Mouse (Mus musculus): ENCODE measurements around the gene Olfr635.
"Not testable (repeated sequence)": the region's sequence is repeated elsewhere in the genome, so short reads cannot be mapped to it uniquely, and the experiment has no call there.

Gene Olfr635

DNA sequence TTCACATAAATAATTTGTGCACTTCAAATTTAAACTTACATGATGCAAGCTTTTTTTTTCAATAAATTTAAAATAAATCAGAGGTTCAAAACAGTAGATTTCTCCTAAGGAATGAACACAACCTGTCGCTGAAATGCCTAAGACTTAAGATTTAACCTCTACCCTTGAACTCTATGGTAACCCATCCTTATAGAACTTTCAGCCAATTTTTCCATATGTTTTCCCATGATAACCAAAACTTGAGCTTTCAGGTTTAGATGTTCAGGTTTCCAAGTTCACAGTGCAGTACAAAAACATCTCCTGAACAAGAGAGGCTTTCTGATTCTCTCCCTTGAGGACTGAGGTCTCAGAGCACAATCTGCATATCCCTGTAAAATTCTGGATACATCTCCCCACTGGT lies at the start of gene Olfr635:
Gene Olfr635, plus strand, starts transcription at position 301 of the 400 bp plus-strand sequence.
- DNase-seq (ENCODE audit: low read depth): no peak

DNA sequence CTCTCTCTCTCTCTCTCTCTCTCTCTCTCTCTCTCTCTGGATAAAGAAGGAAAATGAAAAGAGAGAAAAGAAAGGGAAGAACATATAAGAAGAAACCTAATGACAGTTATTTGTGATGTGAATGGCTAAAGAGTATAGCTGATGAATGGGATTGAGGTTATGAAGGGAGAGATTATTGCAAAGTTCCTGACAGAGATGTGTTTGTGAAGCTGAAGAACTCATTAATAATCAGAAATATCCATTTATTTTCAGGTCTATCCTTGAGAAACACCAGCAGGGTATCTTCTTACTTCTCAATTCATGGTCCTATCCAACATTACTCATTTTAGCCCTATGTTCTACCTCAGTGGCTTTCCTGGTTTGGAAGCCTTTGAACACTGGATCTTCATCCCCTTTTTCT lies 42.4 kb upstream of the Olfr635 start, which contains the start of gene Olfr631:
Gene Olfr631, plus strand, starts transcription at position 301 of the 400 bp plus-strand sequence.
- DNase-seq (ENCODE audit: low read depth): no peak

GRCm38 (mm10) chr7:103934264-103934663 lies 36.7 kb upstream of the Olfr635 start, which contains the start of gene Olfr632:
TSS of gene Olfr632 (plus strand) at chr7:103934347.
- no peak for DNase-seq (ENCODE audit: low read depth)

- DNase-seq (ENCODE audit: low read depth): peak; percentile 44
Measured at GRCm38 (mm10) chr7:103942730-103943129, 28.2 kb upstream of the Olfr635 start.

- no peak for DNase-seq (ENCODE audit: low read depth)
Measured at GRCm38 (mm10) chr7:103944137-103944536, 26.8 kb upstream of the Olfr635 start, which contains the start of gene Olfr633. TSS of gene Olfr633 (plus strand) at chr7:103944437.

DNA sequence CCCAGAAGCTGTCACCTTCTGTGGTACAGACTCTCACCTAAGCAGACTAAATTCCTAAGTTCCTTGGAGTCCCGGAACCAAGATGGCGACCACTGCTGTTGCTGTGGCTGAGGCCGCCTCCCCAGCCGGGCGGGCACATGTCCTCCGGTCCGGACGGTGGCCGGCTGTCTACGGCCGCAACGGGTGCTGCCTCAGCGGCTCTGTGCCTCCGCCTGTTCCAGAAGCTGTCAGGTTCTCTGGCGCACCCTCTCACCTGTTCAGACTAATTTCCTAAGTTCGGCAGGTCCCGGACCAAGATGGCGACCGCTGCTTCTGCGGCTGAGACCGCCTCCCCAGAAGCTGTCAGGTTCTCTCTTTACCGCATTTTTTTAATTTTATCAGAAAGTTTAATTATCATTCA lies 4.1 kb upstream of the Olfr635 start:
- not testable (repeated sequence) for DNase-seq (ENCODE audit: low read depth)

DNA sequence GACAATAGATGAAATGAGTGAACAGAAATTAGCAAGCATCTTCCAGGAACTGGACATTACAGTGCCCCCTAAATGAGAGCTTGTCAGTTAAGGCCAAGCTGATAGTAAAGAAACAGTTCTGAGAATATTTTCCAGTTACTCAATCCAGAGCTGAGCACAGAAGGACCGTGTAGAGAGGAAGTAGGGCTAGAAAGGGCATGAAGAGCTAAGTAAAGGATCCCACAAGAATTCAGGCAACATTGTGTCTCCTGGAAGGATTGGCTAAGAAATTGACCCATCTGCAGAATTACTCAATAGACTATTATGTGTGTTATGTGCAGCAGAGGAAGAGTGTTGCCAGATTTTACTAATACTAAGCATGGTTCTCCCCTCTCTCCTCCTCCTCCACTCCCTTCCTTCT lies 830 bp downstream of the Olfr635 start:
- no peak for DNase-seq (ENCODE audit: low read depth)

DNA sequence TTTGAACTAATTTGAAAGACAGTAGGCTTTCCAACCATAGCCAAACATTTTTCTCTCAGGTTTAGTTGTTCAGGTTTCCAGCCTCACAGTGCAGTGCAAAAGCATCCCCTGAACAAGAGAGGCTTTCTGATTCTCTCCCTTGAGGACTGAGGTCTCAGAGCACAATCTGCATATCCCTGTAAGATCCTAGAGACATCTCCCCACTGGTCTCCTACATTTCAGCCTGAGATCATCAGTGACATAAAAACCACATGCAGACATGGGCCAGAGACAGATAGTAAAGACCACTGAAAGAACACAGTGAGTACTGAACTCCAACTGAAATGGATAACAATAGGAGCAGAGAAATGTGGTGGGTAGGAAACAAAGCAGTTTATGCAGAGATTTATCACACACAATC lies 27.5 kb downstream of the Olfr635 start, which contains the start of gene Olfr638:
Gene Olfr638, plus strand, starts transcription at position 301 of the 400 bp plus-strand sequence.
- no peak for DNase-seq (ENCODE audit: low read depth)

DNA sequence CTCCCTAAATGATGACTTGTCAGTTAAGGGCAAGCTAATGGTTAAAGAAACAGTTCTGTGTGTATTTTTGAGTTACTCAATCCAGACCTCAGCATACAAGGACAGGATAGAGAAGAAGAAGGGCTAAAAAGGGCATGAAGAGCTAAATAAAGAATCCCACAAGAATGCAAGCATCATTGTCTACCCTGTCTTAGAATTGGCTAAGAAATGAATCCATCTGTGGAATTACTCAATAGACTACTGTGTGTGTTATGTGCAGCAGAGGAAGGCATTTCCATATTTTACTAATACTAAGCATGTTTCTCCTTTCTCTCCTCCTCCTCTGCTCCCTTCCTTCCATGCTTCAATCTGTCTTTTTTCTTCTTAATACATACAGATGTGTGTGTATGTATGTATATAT lies 28.2 kb downstream of the Olfr635 start:
- no peak for DNase-seq (ENCODE audit: low read depth)

DNA sequence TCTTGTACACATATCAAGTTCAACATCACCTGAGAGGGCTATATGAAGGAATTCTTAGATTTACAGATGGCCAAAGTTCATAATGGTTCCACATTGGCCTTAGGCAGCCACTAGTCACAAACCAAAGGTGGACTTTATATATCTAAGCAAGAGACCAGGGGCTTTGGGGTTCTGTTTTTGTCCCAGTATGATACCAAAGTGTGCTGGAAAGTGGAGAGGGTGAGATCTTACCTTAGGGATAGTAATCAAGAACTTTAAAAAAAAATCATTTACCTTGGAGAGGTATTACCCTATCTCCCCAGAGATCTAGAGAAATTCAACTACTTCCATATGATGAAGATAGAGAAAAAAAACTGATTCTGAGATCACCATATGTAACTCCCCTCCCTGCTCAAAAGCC lies 46.3 kb downstream of the Olfr635 start, which contains the start of gene Olfr639:
Gene Olfr639, minus strand, starts transcription at position 101 of the 400 bp plus-strand sequence.
- DNase-seq (ENCODE audit: low read depth): no peak

DNA sequence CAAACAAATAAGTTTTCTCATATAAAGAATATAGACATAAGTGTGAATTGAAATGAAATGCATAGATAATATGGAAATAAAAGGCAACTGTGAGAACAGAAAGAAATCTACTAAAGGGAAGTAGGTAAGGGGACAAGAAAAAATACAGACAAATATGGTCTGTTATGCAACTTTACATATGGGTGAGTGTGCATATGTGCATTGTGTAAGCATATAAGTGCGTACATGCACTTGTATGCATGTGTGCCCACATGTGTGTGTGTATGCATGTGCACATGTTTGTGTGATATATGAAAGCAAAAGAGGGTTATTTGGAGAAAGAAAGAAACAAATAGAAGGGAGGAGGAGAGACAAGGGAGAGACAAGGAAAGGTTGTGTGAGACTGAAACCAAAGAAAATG lies 48.0 kb downstream of the Olfr635 start:
- no peak for DNase-seq (ENCODE audit: low read depth)

DNA sequence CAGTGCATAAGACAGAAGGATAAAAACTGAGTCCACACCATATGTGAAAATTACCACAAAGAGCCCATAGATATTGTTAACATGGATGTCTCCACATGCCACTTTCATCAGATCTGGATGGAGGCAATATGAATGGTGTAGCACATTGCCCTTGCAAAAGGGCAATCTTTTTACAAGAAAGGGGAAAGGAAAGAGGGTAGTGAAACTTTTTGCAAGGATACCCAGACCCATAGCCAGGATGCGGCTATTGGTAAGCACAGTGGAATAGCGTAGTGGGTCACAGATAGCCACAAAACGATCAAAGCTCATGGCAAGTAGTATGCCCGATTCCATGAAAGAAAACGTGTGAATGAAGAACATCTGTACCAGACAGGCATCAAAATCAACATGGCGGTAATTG lies 50.7 kb downstream of the Olfr635 start:
- DNase-seq (ENCODE audit: low read depth): no peak

DNA sequence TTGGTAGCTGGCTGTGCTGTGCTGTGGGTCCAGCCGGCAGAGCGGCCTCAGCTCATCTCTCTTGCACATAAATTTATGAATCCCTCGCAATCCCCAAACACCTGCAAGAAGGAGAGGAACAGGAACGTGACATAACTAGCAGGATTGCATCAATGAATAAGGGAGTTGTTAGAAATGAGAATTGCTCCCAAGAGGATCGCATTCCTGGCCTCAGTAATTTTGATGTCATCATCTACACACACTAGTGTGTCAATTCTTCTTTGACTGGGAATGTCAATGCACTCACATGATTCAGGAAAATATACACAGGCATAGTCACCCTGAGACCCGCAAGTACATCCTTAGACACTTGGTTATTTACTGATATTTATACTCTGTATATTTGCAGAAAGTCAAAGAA lies 54.5 kb downstream of the Olfr635 start, which contains the start of gene Olfr640:
Gene Olfr640, minus strand, starts transcription at position 101 of the 400 bp plus-strand sequence.
- DNase-seq (ENCODE audit: low read depth): no peak

- DNase-seq (ENCODE audit: low read depth): no peak
Measured at GRCm38 (mm10) chr7:104026978-104027377, 56.0 kb downstream of the Olfr635 start.

GRCm38 (mm10) chr7:104035145-104035544 lies 64.2 kb downstream of the Olfr635 start, which contains the start of gene Olfr641:
TSS of gene Olfr641 (plus strand) at chr7:104035445.
- no peak for DNase-seq (ENCODE audit: low read depth)
